Mouse (Mus musculus) retina, embryonic 14.5 days (tissue): ENCODE results near the gene Arhgap35.

Experiments
- DNase-seq: peaks from one replicate; pipeline ENCODE4 v3.0.0-alpha.2; 2015; ENCODE audit warnings: low spot score

Gene Arhgap35

DNA sequence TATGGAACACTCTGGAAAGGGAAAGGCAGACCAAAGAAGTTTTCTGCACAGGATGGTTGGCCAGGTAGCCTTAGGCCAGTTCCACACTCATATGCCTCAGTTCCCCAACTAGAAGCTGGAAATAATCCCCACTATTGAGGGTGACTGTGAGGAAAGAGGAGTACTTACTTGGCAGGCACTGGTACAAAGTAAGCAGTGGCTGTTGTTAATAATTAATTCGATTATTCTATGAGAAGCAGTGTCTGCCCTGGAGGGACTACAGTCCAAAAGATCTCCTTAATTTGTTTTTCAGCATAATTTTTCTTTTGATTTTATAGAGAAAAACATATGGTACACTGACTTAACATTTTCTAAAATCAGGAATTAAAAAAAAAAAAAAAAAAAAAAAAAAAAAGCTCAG lies 10.7 kb downstream of the Arhgap35 start:
- DNase-seq, result no peak

DNA sequence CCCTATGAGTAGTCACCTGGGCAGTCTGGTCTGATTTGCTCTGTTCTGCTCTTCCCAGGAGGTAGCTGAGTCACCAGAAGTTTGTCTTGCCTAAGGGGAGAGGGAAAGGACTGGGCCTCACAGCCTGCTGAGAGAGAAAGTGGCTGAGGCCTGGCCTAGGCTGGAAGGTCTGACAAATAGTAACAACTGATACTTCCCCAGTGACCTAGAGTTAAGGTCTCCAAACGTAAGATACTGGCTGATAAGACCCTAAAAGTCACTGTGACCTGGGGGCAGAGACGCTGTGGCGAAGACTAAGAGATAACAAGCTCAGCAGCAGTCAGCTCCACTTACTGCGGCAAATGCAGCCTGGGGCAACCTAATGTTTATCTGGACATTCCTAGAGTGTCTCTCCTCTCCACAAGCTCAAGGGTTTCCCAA lies 13.1 kb downstream of the Arhgap35 start:
- no peak for DNase-seq

DNA sequence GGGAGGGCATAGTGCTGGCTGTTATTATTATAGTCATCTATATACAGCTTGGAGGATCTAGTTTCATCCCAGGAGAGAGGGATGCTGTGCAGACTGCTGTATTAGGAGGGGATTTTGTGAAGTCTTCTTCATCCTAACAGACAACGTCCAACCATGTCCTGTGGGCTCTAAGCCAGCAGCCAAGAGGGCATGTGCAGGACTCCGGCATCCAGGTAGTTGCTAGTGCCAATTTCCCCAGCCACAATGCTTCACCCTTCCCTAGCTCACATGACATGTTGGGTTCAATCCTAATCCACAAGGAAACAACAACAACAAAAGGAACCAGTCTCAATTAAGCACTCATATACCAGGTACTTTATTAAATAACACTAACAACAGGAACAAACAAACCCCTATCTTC lies 15.8 kb downstream of the Arhgap35 start:
- DNase-seq, result no peak

DNA sequence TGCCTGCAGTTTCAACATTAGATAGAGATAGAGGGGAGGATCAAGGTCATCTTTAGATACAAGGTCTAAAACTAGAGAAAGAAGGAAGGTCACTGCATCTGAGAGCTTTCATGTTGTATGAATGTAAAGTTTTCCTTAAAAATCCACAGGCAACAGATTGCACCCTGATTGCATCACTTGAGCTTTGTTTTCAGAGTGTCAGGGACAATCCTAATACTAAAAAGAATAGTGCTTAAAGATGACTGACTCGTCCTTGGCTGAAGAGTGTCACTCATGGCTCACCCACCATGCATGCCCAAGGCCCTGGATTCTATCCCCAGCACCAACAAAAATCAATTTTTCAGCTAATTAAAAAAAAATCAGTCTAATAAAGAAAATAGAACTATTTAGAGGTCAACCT lies 23.5 kb downstream of the Arhgap35 start:
- no peak for DNase-seq

DNA sequence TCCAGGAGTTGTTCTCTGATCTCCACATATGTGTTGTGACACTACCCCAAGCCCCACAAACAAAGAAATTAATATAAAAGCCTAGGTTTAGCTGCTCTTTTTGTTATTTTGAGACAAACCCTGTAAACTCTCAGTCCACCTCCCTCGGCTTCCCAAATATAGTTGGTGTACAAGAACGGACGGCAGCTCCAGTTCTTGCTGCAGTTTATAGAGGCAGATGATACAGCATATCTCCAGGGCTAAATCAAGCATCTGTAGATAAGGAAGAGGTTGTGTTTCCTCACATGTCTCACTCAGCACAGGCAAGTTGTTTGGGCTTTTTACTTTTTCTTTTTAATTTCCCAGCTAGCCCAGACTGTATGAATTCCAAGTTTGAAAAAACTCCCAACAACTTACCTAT lies 27.1 kb downstream of the Arhgap35 start:
- no peak for DNase-seq

DNA sequence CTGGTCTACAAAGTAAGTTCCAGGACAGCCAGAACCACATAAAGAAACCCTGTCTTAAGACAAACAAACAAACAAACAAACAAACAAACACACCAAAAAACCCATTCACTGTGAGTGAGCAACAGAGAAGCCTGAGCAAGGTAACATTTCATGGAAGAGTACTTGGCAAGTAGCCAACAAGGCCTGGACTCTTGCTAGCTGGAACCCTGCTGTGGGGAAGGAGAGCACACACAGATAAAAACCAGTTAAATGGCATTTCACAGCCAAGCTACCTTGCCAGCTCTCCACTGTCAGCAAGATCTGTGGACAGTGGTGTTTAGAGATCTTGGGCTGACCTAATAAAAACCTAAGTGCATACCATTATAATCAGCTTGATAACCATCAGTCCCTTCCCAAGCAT lies 30.4 kb downstream of the Arhgap35 start:
- DNase-seq, result no peak

DNA sequence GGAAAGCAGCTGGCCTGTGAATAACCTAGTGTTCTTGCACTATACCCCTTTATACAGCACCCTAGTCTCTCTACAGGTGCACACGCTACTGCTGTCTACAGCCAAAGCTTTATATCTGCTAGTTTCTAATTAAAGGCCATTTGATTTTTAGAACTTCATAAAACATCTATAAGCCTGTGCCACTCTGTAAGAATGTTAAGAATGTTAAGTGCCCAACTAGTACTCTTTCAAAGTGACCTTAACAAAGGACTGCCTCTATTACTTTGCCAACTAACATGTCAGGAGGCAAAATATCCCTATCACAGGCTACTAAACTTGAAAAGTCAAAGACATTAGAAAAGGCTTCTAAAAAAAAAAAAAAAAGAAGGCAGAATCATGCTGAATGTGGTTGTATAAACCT lies 31.0 kb downstream of the Arhgap35 start:
- no peak for DNase-seq

DNA sequence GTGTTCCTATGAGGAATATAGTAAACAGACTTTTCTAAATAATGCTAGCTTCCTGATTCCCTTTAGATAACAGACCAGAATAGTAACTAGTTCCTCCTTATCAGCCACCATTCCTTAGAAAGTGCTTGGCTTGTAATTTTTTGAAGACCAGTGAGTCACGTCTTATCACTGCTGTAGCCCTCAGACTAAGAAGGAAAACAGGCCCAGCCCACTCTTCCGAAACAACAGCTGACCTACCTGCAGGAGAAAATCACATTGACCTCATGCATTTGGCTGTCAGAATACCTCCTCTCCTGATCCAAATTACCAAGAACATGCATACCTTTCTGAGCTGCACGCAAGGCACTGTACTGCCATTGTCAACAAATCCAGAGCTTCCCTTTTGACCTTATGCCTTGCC lies 32.5 kb downstream of the Arhgap35 start:
- no peak for DNase-seq

DNA sequence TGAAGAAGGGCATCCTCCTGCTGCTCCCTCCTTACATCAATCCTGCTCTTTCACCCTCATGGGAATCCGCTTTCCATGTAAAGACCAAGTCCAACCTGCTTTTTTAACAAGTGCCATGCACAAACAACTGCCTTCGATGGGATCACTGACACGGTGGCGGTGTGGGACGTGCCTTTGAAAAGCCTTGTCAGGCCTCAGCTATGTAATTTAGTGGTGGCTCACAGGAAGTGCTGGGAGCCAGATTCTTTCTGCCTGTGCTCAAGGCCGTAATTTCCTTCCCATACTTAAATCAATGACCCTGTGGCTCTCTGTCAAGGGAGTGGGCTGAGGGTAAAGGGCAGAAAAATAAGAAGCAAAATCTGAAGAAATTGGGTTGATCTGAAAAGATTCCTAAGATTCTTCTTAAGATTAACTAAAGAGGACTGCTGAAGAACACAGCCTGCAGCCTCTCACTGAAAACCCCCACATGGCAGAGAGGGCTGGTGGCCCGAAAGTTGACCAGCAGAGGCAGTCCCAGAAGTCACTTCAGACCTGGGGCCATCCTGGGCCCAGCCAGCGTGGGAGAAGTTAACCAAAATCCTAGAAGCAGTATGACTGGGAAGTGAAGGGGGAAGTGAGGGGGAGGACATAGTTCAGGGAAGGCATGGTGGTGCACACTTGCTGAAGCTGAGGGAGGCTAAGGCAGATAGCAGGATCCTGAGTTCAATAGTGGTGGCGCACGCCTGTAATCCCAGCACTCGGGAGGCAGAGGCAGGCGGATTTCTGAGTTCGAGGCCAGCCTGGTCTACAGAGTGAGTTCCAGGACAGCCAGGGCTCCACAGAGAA lies 33.3 kb downstream of the Arhgap35 start:
- DNase-seq, result no peak

DNA sequence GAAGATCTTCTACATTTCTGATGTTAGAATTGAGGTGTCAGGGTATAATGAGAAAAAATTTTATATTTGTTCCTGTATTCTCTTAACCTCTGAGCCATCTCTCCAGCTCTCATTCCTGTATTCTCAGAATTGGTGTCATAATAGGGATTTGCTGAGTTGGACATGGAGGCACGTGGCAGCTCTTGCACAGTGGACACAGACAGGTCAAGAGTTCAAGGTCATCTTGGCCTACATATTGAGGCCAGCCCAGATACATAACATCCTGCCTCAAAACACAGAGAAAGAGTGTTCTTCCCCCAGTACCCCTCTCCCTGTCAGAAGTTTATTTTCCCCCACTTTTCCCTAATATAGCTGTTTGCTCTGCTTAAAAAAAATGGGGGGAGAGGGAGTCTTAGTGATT lies 38.1 kb downstream of the Arhgap35 start:
- DNase-seq, result no peak

DNA sequence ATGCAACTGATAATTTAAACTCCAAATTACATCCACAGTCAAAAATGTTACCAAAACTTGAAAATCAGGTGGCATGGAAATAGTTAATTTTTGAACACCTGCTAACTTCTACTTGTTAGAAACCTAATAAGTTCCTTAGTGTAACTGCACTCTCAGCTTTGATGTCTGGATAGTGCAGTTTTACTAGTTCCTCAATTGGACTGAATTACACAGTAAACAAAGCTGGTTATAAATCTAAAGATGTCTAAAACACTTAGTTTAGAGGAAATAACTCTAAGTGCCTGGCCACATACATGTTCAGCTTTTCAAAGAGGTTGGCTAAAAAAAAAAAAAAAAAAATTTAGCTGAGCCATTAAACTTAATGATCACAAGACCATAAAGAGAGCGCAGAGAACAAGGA lies 43.6 kb downstream of the Arhgap35 start:
- no peak for DNase-seq

DNA sequence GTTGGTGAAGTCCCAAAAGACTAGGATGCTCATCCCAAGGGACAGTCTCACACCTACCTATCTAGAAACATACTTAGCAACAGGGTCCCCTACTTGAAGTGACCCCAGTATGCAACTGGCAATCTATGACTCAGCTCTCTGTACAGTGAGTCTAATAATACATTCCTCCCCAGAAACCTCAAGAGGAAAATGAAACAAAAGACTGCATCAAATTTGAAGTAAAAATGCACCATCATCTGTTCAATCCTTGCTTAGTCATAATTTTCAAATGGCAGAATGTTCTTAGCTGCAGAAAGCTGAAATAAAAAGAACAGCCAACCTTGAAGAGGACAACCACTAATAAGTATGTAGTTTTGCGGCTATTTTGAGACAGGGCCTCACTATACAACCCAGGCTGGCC lies 44.1 kb downstream of the Arhgap35 start:
- DNase-seq, result no peak

DNA sequence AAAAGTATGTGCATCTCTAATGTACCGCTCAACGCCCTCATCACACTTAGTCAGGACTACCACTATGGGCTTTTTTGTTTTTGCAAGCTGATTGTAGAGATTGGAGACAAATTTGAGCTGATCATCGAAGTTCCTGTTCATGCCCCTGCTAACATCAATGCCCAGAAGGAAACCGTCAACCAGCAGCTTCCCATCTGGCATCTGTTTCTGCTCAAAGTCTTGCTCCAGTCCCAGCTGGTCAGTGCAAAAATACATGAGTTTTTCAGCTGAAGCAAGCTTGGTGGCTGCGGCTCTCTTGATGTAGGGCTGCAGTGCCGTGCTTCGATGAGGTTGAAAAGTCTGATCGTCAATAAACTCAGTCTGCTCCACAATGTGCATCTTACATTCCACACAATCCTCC lies 50.3 kb downstream of the Arhgap35 start:
- no peak for DNase-seq

DNA sequence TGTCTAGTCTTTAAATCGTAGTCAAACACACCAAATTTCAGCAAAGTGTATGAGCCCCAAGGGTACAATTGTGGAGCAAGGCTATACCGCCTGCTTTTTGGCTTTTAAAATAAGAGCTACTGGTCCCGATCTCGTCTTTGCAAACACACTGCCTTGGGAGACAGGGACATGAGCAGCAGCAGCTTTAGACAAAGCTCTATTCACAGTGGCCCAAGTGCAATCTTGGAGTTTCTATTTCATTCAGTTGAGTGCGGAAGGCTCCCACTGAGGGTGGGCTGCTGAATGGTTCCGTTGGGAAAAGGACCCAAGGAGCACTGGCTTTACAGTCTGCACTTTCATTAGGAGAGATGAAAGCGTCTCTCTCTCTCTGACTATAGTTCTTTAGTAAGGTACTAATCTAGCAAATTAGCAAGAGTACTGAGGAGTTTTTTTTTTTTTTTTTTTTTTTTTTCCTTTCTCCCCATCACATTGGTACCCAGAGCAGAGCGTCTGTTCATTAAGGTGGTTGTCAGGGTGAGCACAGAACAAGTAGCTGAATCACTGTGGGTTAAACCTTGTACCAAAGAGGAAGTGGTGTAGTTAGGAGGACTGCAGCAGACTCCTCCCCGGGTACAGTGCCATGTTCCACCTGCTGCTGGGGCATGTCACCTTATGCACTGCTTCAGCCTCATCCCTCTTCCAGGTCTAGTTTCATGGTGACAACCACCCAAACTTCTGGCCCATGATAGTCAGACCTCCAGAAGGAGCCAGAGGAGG lies 56.8 kb downstream of the Arhgap35 start:
- no peak for DNase-seq

DNA sequence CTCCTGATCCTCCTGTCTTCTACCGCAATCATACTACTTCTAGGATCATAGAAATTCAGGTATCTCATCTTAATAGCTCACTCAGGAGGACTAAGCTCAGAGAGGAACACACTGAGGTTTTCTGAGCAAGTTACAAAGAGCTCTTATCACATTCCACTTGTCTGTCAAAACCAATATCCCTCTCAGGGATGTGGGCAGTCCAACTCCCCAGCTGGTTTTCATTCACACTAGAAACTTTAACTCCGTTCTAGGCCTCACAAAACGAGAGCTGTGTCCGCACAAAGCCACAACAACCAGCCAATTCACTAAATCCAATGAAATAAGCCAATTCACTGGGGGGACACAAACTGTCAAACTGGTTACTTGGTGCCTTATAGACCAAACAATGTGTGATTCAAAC lies 57.5 kb downstream of the Arhgap35 start:
- no peak for DNase-seq

DNA sequence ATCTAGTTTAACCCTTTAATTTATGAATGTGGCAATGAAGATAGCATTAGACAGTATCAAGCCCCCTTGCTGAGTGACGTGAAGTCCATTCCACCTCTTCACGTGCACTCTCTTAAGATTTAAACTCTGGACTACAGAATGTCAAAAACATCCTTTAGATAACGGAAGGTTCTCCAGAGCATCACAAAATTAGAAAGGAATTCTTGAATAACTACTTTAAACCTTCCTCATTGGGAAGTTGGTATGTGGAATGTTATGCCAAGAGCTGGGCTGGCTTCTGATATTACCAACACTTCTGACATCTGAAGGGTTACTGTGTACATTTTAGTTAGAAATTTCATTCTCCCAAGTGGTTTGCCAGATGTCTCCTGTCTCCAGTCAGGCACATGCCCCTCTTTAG lies 60.6 kb downstream of the Arhgap35 start:
- no peak for DNase-seq

DNA sequence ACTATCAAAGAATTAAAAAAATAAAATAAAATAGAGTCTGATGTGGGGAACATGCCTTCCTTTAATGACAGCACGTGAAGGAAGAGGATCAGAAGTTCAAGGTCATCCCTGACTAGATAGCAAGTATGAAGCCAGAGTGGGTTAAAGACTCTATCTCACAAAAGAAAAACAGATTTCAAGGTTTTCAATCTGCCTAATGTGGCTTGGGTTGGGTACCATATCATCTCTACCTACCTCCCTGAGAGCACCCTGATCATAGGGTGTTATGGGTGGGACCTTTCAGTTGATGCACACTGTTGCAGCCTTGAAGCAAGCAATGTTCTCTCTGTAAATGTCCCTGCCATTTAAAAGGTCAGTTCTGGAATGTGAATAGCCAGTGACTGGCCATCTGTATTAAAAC lies 63.2 kb downstream of the Arhgap35 start:
- DNase-seq, result no peak

DNA sequence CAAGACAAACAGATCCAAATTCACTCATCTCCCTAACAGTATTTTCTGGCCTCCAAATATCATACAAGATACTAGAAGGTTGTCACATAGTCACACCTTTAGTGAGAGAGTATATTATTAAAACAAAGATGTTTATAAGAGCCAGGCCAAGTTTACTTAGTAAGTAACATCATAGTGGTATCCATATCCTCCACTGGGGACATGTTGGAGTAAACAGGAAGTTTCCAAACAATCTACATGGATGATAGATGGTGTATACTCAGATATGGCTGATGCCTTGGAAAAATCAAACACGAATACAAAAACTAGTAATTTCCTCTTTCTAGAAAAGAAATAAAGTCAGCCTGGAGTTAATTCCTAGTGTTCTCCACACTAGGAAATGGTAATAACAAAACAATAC lies 65.5 kb downstream of the Arhgap35 start:
- DNase-seq, result no peak

DNA sequence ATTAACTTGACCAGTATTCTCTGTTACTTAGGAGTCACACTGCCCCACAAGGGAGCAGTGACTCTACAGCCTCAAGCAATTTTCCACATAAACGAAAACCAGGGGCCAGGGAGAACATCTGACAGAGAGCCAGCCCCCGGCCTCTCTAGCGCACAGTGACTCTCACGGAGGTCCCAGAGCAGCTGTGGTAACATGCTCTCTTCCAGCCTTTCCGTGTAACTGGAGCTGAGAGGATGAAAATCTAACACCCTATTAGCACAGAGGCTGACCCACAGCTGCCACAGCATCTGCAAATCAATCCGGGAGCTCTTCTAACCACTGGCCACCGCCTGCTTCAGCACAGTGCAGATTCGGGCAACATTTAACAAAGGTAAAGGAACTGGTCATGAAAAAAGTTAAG lies 70.0 kb downstream of the Arhgap35 start:
- DNase-seq, result peak; percentile 8

DNA sequence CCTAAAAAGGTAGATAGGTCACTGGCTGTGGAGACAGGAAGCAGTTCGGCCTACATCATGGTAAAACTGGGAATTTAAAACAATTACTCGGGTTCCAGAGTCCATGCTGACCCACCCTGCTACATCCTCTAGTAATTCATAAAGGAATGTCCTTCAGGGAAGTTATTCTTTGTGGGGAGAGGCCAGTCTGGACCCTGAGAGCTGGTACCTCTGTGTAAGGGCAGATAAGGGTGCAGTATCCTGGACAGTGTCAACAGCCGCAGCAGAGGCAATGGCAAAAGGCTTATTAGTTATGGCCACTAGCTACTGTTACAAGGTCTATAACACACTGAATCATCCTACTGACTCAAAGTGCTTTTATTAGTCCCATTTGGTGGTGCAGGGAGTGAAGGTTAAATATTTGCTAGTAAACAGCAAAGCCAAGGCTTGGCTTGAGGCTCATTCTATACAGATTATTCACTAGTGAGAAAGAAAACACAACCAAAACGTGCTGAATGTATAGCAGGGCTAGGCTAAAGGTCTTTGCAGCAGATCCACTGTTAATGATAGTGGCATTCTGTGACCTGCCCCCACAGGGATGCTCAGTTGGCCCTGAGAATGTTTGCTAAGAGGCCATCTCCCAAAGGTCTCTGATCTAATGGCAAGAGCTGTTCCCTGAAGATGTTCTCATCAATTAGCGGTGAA lies 77.4 kb downstream of the Arhgap35 start:
- DNase-seq, result no peak

DNA sequence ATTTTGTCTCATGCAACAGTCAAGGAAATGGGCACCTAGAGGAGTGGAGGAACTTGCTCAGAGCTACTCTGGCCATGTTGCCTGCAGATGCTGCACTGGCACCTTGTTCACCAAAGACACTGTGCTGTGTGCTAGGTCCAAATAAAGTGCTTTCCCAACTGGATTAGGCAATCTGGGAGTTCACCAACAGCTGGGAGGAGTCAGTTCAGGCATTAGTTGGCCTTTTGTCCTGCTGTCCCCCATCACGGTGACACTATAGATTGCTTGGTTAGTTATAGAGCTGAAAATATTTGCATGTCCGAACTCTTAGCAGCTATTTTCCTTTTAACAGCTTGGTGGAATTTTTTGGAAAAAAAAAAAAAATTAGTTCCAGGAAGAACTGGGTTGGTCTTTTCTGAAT lies 88.8 kb downstream of the Arhgap35 start:
- no peak for DNase-seq

DNA sequence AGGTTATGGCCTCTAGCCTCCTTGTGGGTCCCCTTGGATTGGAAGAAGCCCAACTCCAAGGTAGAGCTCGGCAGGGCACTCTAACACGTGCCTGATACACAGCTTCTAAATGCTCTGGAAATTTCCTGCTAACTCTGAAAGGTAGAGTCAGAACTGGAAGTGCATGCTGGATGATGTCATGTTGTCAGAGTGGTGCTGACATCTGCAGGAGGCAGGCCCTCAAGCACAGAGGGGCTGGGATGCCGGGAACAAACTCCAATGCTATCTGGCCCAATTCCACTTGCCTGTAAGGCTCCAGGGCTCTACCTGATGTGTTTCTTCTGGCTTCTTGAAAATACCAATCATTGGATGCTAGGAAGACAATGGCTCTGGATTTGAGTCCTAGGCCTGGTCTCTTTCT lies 89.3 kb downstream of the Arhgap35 start:
- DNase-seq, result no peak

DNA sequence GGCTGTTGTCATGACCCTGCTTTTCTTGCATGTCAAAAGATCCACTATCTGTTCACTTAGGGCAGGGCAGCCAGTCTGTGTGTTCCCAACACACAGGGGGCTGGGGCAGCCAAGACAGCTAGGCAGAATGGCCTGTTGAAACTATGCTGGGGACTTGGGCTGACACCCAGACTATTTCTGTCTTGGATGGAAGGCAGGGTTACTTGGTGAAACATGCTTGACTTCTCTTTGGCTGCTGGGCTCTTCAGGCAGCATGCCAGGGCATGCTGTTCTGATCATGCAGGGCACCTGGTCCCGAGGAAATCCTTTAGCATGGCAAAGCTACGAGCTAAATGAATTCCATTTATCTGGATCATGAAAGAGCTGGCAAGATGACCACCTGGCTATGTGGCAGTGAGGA lies 90.5 kb downstream of the Arhgap35 start:
- DNase-seq, result no peak
